Mouse (Mus musculus): ENCODE data around the gene Rcan2. TPM values are rescaled to one million over a fixed set of nuclear protein-coding genes. Genes with fewer than 3 reads are reported as not detected.
"Not testable (repeated sequence)": the region's sequence is repeated elsewhere in the genome, so short reads cannot be mapped to it uniquely, and the experiment has no call there.

The Rcan2 gene
- polyA plus RNA-seq, 1 experiment from 2014 or later = 0.73 TPM

DNA sequence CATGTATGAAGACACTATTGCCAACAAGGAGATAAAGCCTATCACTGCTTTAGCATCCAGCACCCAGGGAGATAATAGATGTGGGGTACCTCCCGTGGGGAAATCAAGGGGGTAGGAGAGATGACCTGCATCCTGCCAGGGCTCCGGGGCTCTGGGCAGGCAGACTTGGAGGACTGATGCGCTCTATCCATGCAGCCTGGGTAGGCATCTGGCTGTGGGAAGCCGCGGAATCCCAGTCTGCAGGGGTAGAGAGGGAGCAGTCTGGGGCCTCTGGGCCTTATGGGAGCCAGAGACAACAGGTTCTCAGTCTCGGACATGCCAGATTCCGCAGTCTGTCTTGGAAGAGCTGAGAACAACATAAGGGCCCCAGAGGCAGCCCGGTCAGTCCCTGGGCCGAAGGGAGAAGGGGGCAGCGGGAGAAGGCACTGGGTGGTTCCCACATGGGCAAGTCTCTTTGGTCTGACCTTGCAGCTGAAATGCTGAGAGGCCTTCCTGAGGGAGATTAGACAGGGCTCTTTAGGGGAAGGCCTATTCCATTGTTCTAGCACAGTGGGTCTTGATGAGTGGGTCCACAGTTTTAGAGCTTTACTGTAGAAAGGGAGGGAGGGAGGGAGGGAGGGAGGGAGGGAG, 23.7 kb downstream of the Rcan2 start:
- DNase-seq (ENCODE audit: low spot score) = no peak

DNA sequence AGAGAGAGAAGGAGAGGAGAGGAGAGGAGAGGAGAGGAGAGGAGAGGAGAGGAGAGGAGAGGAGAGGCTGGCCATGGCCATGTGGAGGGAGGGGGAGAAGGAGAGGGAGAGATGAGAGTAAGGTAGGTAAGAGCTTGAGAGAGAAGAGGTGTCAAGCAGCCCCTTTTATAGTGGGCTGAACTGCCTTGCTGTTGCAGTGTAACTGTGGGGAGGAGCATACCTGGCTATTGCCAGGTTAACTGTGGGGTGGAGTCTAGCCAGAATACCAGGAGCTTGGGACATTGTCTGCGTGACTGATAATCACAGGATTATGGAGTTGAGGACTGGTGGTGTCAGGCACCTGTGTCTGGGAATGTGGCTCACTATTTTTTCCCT, 24.2 kb downstream of the Rcan2 start:
- DNase-seq (ENCODE audit: low spot score) = not testable (repeated sequence)

DNA sequence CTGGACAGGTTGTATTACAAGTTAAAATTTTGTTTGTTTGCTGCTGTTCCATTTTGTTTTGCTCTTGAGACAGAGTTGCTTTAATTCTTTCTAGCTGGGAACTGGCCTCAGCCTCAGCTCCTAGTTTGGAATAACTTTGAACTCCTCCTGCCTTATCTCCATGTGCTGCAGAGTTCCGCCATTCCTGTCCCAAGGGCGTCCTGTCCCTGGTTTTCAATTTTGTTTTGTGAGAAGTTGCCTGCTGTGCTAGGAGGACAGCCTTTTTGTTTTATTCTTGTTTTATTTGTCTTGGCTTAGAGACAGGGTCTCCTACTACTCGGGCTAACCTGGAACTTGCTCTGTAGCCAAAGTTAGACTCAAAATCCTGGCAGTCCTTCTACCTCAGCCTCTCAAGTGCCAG, 26.1 kb downstream of the Rcan2 start:
- DNase-seq (ENCODE audit: low spot score) = no peak

DNA sequence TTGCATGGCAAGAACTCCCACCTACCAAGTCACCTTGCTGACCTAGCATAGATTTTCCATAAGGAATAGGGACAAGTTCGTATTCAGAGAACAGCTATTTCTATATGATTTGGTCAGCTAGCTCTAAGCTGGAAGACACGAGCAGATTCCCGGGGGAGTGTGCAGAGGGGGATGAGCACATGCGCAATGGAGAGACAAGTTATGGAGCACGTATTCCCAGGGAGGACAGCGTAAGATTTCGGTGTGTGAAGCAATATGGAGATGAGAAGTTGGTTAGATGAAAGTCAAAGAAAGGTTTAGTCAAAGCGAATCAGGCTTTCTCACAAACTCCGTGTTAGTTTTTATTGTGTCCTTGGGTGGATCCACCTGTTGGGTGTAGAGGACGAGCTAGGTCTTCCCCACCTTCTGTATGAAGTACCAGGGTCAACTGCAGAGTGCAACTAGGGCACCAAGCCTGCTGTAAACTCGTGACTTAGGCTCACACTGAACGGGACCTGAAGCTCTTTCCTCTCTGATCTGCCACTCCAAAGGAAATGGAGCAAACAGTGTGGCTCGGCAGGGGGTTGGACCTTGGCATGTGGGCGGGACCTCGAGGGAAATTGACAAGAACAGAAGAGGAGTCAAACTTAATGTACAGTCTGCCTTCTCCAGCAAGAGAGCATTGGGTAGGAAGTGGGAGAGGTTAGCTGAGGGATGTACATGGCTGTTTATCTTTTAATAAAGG, 31.4 kb downstream of the Rcan2 start:
- no peak for DNase-seq (ENCODE audit: low spot score)

DNA sequence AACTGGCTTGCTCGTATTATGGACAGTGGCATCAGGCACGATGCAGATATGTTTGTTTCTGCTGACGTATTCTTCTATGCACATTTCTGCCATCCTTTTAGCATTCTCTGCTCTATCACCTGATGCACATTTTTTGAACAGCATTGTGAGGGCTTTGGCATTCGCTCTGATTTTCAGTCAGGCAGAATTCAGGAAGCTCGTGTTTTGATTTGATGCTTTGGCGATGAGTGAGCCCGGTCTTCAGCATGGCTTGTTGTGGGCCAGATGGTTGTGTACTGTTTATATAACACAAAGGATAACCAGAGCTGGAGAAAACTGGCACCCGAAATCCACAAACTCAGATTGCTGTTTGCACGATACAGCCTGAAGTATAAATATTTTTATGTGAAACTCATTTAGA, 39.1 kb downstream of the Rcan2 start:
- DNase-seq (ENCODE audit: low spot score) = no peak

DNA sequence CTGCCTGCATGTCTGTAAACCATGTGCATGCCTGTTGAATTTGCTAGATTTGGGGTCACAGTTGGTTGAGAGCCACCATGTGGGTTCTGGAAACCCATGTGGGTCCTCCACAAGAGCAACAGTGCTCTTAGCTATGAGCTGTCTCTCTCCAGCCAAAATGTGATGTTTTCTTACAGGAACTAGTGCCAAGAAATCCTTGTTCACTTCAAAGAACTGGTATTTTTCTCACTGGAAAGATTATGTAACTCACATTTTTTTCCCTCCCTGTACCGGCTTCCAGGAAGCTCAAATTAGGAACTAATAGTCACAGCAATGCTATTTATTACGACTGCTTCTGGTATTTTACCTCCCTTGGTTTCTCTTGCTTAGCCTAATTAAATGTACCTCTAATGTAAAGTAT, 45.6 kb downstream of the Rcan2 start:
- no peak for DNase-seq (ENCODE audit: low spot score)

DNA sequence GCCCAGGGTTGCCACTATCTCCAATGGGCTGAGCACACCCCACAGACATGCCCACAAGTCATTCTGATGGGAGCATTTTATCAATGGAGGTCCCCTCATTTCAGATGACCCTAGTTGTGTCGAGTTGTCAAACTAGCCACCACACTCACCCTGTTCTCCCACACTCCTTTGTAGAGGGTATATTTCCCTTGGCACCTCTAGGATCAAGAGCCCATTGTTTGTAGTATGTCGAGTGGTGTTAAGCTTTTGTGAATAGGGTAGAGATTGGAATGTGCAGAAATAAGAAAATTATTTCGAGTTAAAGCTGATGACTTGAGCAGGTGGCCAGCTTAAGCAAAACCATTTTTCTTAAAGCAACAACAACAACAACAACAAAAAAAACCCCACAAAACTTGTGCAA, 47.8 kb downstream of the Rcan2 start:
- DNase-seq (ENCODE audit: low spot score) = no peak

DNA sequence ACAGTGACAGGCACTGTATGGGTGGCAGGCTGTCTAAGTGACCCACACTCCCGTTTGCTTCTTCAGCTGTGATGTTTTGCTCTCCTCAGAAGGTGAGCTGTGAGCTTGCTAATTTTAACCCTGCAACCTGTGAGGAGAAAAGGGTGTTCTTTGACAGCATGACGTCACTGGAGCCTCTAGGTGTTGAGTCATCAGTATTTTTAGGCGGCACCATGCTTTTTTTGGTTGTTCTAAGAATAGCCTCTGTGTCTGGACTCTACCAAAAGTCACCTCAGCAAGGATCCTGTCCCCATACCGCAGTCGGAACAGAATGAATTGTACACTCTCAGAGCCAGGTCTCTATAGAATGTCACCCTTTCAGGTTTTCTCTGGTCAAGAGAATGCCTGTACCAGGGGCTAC, 54.0 kb downstream of the Rcan2 start:
- no peak for DNase-seq (ENCODE audit: low spot score)

DNA sequence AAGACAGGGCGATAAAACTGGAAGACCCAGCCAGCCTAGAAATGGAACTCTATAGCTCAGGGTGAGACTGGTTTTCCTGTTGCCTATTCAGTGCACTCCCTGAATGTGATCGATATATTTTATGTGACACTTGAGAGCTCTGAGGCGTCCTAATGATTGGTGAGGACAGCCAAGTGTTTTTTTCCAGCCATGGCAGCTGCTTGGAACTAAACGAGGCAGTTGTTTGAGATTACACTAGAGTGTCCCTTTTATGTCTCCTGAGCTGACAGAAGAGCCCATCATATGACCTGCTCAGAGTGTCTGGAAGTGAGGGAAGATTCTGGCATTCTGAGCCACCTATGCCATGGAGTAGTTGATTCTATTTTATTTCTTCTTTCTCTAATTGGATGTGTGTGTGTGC, 54.9 kb downstream of the Rcan2 start:
- no peak for DNase-seq (ENCODE audit: low spot score)

DNA sequence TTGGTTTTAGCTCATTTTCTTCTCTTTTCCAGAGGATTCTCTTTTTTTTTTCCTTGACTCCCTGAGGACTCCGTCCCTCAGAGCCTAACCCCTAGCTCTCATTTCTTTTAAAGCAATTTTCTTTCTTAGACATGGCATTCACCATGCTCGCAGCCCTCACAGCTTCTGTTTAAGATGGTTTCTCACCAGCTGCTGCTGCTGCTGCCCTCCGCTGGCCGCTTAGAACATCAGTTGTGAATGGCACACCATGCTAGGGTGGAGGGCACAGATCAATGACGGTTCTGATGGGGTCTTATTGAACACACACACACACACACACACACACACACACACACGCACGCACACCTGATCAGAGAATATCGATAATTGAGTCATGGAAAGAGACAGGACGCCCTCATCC, 67.7 kb downstream of the Rcan2 start:
- DNase-seq (ENCODE audit: low spot score) = no peak

DNA sequence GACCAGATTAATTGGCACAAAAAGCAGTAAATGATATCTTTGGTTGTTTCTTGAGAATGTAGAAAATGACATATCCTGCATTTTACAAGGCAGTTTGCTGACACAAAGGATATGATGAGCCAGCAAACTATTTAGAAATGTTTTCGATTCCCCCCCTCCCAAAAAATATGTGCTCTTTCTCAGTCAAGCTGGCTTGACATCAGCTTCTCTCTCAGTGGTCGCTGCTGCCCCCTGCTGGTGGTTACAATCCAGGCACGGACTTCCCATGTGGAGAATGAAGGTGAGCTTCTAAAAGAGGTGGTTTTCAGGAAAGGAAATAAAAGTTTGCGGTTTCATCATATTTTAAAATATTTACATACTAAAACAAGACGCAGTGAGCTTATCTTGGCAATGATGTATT, 68.5 kb downstream of the Rcan2 start:
- peak; percentile 22 for DNase-seq (ENCODE audit: low spot score)

DNA sequence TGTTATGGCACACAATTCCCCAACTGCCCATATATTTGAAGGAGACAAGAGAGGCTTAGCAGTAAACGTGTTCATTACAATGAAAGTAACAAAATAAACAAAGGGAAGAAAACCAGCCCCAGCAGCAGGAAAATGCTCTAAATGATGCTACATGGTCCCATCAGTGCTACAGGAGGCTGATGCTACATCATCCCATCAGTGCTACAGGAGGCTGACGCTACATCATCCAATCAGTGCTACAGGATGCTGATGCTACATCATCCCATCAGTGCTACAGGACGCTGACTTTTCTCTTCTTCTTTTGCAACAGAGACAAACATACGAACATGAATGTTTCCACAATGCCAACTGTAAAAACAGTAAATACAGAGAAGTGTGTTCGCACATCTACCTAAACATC, 73.3 kb downstream of the Rcan2 start:
- DNase-seq (ENCODE audit: low spot score) = no peak

DNA sequence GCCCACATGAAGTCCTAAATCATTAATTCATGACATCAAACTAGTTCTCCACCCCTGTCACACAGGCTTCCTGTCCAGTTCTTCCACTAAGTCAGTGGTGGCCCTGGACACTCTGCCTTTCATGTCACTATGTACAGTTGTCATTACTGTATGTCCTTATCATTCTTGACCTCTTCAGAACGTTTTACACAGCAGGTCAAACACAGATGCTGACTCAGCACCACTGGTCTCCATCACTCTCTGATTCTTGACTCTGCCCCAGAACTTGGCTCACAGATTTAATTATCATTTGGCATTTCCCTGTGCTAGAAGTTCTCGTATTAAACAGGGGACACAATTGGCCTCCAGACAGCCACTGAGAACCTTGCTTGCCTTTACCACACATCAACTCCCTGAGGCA, 76.3 kb downstream of the Rcan2 start:
- no peak for DNase-seq (ENCODE audit: low spot score)

DNA sequence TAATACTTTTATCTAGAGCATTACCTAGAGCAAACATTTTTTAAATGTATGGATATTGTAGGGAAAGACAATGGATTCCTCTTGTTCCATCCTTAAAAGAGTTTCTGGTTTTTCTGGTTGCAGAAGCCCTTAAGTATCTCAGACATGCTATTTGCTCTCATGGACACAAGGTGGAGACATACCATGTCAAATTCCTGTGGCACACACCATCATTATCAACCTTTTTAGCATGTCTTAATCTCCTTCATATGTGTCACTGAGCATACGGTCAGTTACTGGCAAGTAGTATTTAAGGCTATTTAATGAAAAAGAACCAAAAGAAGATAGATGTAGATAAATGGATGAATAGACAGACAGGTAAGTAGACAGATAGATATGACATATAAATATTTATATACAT, 81.9 kb downstream of the Rcan2 start:
- DNase-seq (ENCODE audit: low spot score) = no peak

DNA sequence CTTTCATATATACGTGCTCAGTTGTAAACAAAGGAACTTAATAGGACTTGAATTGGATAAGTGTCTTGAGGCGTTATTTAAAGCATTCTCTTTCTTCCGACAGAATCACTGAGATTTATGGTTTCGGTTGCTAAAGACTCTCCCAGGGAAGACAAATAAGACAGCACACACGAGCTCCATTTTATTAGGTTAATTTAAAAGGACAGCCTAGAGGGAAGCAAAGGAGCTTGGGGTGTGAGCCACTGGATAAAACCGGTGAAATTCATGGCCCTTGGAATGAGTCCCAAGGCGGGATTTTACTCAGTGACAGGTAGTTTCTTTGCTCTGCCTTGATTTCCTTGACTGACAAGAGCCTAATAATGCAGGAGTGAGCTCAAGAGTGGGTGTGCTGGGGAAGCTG, 85.1 kb downstream of the Rcan2 start:
- DNase-seq (ENCODE audit: low spot score) = no peak

DNA sequence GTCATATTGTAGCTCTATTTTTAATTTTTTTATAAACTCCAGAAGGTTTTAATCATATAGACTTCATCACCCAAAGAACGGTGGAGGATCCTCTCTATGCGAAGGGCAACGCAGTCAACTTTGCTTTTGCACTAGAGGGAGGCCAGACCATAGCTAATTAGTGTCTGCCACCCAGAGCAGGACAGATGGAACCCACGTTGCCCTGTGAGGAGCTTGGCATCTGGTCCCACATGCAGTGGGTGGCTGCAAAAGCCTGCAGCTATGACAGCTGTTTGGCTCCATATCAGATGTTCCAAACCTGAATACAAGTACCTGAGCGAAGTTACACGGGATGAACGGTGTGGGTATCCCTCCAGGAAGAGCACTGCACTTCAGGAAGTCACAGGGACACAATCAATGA, 86.8 kb downstream of the Rcan2 start:
- DNase-seq (ENCODE audit: low spot score) = no peak

DNA sequence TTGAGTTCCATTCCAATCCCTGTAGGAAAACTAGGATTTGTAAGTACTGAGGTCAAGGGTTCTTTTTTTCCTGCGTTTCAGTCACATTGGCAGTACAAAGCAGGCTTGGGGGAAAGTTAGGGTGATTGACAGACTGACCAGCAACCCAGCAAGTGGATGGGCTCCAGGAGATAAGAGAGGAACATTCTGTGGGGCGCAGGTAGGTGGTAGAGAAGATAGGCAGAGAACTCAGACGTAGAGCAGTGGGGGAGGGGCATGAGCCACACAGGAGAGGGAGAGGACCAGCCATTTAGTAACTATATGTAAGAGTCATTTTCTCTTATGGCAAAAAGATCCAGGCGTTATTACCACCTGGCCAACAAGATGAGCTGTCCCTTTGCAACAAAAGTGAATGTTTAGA, 96.2 kb downstream of the Rcan2 start:
- no peak for DNase-seq (ENCODE audit: low spot score)

DNA sequence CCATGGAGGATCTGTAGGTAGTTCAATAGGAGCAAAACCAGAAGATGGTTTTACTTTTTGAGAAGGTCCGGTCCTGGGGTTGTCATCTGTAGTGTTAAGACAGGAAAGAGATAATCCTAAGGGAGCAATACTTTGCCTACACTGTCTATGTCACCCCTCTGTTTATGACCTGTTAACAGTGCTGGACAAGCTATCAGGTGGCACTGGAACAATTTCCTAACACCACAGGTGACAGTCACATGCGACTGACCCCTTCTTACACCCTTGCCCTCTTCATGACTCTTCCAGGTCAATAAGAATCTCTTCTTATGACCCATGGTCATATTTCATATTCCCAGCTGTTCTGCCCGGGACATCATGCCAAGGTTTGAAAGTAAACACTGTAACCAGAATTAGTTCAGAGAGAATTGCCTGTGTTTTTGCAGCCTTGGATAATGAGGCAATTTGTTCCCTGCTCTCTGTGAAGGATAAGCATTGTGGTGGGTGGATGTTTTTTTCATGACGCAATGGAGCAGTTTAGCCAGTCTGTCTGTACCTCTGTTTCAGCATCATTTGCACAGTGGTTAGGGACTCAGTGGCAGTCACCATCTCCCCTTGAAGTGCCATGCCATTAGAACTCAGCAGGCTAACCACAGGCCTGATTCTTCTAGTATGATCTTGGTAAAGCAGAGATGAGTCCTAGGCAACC, 98.4 kb downstream of the Rcan2 start:
- no peak for DNase-seq (ENCODE audit: low spot score)

DNA sequence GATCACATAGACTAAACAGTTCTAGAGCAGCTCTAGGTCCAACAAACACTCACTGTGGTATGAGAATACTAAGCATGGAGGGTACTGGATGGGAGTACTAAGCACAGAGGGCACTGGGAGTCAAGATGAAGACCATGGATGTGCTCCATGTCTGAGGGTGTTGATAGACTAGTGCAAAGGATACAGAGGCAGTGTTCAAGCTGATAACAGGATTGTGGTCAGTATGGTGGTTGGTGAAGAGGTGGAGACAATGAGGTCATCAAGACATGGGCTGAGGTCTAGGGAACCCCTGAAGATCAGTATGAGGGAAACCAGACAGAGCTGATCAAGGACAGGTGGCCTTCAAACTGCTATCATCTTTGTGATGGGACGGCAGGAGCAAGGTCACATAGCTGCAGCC, 99.0 kb downstream of the Rcan2 start:
- DNase-seq (ENCODE audit: low spot score) = no peak

DNA sequence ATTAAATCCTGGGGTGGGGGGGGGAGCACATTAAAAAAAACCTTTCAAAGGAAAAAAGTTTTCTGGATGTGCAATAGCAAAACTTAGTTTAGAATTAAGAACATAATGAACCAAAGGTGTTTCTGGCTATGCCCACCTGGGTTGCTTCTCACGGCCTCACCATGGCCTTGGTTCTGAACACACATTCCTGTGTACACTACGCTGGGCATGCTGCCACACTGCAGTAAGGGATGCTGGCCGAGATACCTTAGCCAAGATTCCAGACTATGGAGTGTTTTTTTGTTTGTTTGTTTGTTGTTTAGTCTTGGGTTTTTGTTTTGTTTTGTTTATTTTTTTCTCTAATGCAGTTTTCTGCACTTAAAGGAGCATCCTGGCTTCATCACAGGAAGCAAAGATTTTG, 100.3 kb downstream of the Rcan2 start:
- DNase-seq (ENCODE audit: low spot score) = no peak

DNA sequence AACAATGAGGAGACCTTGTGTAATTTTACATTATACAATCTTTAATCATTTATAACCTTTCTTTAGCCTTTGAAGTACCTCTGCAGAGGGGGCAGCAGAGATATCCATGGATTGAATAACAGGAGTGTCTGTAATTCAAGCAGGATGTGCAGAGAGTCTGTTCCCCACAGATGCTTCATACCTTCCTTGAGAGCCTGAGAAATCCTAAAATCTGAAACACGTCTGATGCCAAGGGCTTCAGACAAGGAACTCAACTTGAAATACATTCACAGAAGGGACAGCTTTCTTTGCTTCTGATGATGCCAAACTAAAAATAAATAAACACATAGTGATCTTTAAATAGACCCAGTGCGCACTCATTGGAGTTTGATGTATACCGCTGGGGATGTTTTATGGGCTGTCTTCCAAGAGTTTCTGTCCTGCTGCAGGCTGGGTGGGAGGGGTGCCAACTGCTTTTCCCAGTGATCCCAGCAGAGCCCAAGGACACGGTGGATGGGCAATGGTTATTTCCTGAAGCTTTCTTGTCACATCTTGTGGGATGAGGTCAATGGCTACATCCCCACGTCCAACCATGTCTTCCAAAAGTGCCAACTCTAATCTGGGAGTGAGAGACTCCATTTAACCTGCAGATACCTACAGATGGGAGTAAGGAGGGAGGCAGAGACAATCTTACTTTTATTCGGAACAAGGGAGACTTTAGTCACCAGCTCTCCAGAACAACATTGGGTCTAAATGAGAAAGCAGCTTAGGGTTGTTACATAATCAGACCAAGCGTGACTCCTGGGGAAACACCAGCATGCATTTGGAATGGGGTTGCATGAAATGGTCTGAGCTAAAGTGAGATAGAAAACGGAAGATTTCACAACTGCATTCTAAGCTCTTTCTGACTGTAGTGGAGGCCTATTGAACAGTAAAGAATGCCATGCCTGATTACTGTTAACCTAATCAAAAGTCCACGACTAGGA, 102.9 kb downstream of the Rcan2 start:
- DNase-seq (ENCODE audit: low spot score) = no peak

DNA sequence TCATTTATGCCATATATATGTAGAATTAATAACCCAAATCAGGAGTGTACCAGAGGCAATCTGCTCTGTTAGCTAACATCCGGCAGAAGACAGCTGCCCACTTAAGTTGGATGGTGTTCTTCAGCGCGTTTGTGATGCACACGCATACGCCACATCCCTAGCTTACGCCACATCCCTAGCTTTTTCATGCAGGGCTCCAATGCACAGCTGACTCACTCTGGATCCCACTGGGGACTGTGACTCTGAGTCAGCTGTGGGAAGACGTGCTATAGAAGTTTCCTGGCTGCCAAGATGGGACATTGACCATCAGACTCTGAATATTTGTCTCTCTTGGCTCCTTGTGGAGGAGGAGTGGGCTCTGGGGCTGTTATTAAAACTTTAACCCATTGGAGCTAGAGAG, 103.7 kb downstream of the Rcan2 start:
- no peak for DNase-seq (ENCODE audit: low spot score)
